Mouse (Mus musculus): ENCODE data around the gene Pgls. TPM values are rescaled to one million over a fixed set of nuclear protein-coding genes. Genes with fewer than 3 reads are reported as not detected.
A peak's percentile ranks its signal among the peaks of the same experiment; 100 is the strongest.

Pgls gene
- polyA plus RNA-seq, 1 experiment from 2014 or later = 268 TPM

GRCm38 (mm10) chr8:71594324-71594722, 2.3 kb downstream of the Pgls start:
- Histone ChIP-seq H3K4me3 (no peak overlapping the region), H3K36me3 (peaks cover 24% of the 10 kb centered on the region), H3K4me1 (replicated peaks) (peaks cover 51% of the 10 kb centered on the region), H3K9me3 (no peaks in the 10 kb centered on the region), H3K27ac (no peak overlapping the region), H3K27me3 (ENCODE audit: insufficient read depth, poor library complexity, severe bottlenecking) (peaks cover 18% of the 10 kb centered on the region)
- WGBS = 97% methylated on average over 4 of the region's 4 CpGs
- DNase-seq (ENCODE audit: low spot score) = no peak

GRCm38 (mm10) chr8:71595862-71596261, 3.9 kb downstream of the Pgls start:
- 11% methylated on average over 27 of the region's 27 CpGs for WGBS
- peaks cover 22% of the 10 kb centered on the region for H3K27me3 ChIP-seq (ENCODE audit: insufficient read depth, poor library complexity, severe bottlenecking)
- peak overlapping the region; percentile 16; the same call in 1 of the 2 replicates for H3K4me3 ChIP-seq
- DNase-seq (ENCODE audit: low spot score) = peak; percentile 88
- H3K4me1 ChIP-seq (replicated peaks) = peaks cover 47% of the 10 kb centered on the region
- peaks cover 34% of the 10 kb centered on the region for H3K36me3 ChIP-seq
- H3K9me3 ChIP-seq = no peaks in the 10 kb centered on the region
- H3K27ac ChIP-seq = no peak overlapping the region

GRCm38 (mm10) chr8:71596384-71596783, 4.4 kb downstream of the Pgls start:
- H3K4me3 ChIP-seq = no peak overlapping the region
- H3K36me3 ChIP-seq = peaks cover 34% of the 10 kb centered on the region
- H3K27me3 ChIP-seq (ENCODE audit: insufficient read depth, poor library complexity, severe bottlenecking) = peaks cover 26% of the 10 kb centered on the region
- peaks cover 42% of the 10 kb centered on the region for H3K4me1 ChIP-seq (replicated peaks)
- H3K27ac ChIP-seq = no peak overlapping the region
- H3K9me3 ChIP-seq = no peaks in the 10 kb centered on the region
- DNase-seq (ENCODE audit: low spot score) = no peak
- WGBS = 61% methylated on average over 6 of the region's 6 CpGs

- WGBS = 81% methylated on average over 4 of the region's 4 CpGs
- Histone ChIP-seq H3K27ac (no peak overlapping the region), H3K4me1 (replicated peaks) (peaks cover 39% of the 10 kb centered on the region), H3K27me3 (ENCODE audit: insufficient read depth, poor library complexity, severe bottlenecking) (peaks cover 30% of the 10 kb centered on the region), H3K9me3 (no peaks in the 10 kb centered on the region), H3K4me3 (no peak overlapping the region), H3K36me3 (peaks cover 34% of the 10 kb centered on the region)
- DNase-seq (ENCODE audit: low spot score) = no peak
Observed at GRCm38 (mm10) chr8:71596798-71597197, 4.8 kb downstream of the Pgls start.

GRCm38 (mm10) chr8:71597451-71597850, 5.5 kb downstream of the Pgls start, which contains the start of gene Fam129c:
Gene Fam129c (plus strand): TSS chr8:71597648.
- H3K27ac ChIP-seq = no peak within 1 kb of the TSS
- WGBS = 83% methylated on average over 3 of the region's 3 CpGs
- H3K4me1 ChIP-seq (replicated peaks) = peaks cover 40% of the 10 kb centered on the region

GRCm38 (mm10) chr8:71598375-71598774, 6.4 kb downstream of the Pgls start:
- peaks cover 34% of the 10 kb centered on the region for H3K36me3 ChIP-seq
- H3K4me3 ChIP-seq = no peak overlapping the region
- no peaks in the 10 kb centered on the region for H3K9me3 ChIP-seq
- no peak for DNase-seq (ENCODE audit: low spot score)
- H3K4me1 ChIP-seq (replicated peaks) = peaks cover 40% of the 10 kb centered on the region
- H3K27me3 ChIP-seq (ENCODE audit: insufficient read depth, poor library complexity, severe bottlenecking) = peaks cover 46% of the 10 kb centered on the region
- no peak overlapping the region for H3K27ac ChIP-seq

More at GRCm38 (mm10) chr8:71597451-71597850, 5.5 kb downstream of the Pgls start, which contains the start of gene Fam129c:
- no peak for DNase-seq (ENCODE audit: low spot score)
- Histone ChIP-seq H3K9me3 (no peaks in the 10 kb centered on the region), H3K27me3 (ENCODE audit: insufficient read depth, poor library complexity, severe bottlenecking) (peaks cover 37% of the 10 kb centered on the region), H3K36me3 (peaks cover 34% of the 10 kb centered on the region), H3K4me3 (no peak within 1 kb of the TSS)

GRCm38 (mm10) chr8:71598841-71599240, 6.9 kb downstream of the Pgls start:
- peaks cover 51% of the 10 kb centered on the region for H3K27me3 ChIP-seq (ENCODE audit: insufficient read depth, poor library complexity, severe bottlenecking)
- H3K36me3 ChIP-seq = peaks cover 30% of the 10 kb centered on the region
- H3K27ac ChIP-seq = no peak overlapping the region
- WGBS = 94% methylated on average over 5 of the region's 5 CpGs
- peaks cover 38% of the 10 kb centered on the region for H3K4me1 ChIP-seq (replicated peaks)
- no peak for DNase-seq (ENCODE audit: low spot score)
- no peak overlapping the region for H3K4me3 ChIP-seq
- no peaks in the 10 kb centered on the region for H3K9me3 ChIP-seq

- Histone ChIP-seq H3K27ac (peak overlapping the region; percentile 50), H3K4me3 (peak overlapping the region; percentile 49), H3K27me3 (ENCODE audit: insufficient read depth, poor library complexity, severe bottlenecking) (peaks cover 69% of the 10 kb centered on the region), H3K4me1 (replicated peaks) (peaks cover 18% of the 10 kb centered on the region), H3K9me3 (no peaks in the 10 kb centered on the region), H3K36me3 (peaks cover 16% of the 10 kb centered on the region)
- WGBS = 3% methylated on average over 65 of the region's 65 CpGs
- peak; percentile 44 for DNase-seq (ENCODE audit: low spot score)
Observed at GRCm38 (mm10) chr8:71601939-71602665, 10.1 kb downstream of the Pgls start.

- Histone ChIP-seq H3K4me1 (replicated peaks) (peaks cover 18% of the 10 kb centered on the region), H3K27ac (peak overlapping the region; percentile 50), H3K9me3 (no peaks in the 10 kb centered on the region), H3K27me3 (ENCODE audit: insufficient read depth, poor library complexity, severe bottlenecking) (peaks cover 69% of the 10 kb centered on the region), H3K36me3 (peaks cover 16% of the 10 kb centered on the region), H3K4me3 (peak overlapping the region; percentile 49)
- WGBS = under 1% methylated on average over 32 of the region's 32 CpGs
- DNase-seq (ENCODE audit: low spot score) = peak; percentile 68
Observed at GRCm38 (mm10) chr8:71602666-71603334, 10.8 kb downstream of the Pgls start.

GRCm38 (mm10) chr8:71604021-71604420, 12.0 kb downstream of the Pgls start:
- Histone ChIP-seq H3K27me3 (ENCODE audit: insufficient read depth, poor library complexity, severe bottlenecking) (peaks cover 66% of the 10 kb centered on the region), H3K4me3 (no peak overlapping the region), H3K9me3 (no peaks in the 10 kb centered on the region), H3K27ac (no peak overlapping the region), H3K36me3 (peaks cover 14% of the 10 kb centered on the region), H3K4me1 (replicated peaks) (peaks cover 18% of the 10 kb centered on the region)
- 54% methylated on average over 7 of the region's 7 CpGs for WGBS
- DNase-seq (ENCODE audit: low spot score) = no peak

GRCm38 (mm10) chr8:71610822-71611651, 19.1 kb downstream of the Pgls start, which contains the start of gene Colgalt1:
Gene Colgalt1 (plus strand): TSS chr8:71610998.
- Histone ChIP-seq H3K9me3 (no peaks in the 10 kb centered on the region), H3K36me3 (peaks cover 35% of the 10 kb centered on the region), H3K27me3 (ENCODE audit: insufficient read depth, poor library complexity, severe bottlenecking) (no peaks in the 10 kb centered on the region), H3K27ac (peak within 1 kb of the TSS; percentile 94), H3K4me3 (peak within 1 kb of the TSS; percentile 98), H3K4me1 (replicated peaks) (peaks cover 27% of the 10 kb centered on the region)
- DNase-seq (ENCODE audit: low spot score) = peak; percentile 98
- WGBS = under 1% methylated on average over 82 of the region's 82 CpGs

- DNase-seq (ENCODE audit: low spot score) = no peak
- Histone ChIP-seq H3K27ac (peak overlapping the region; percentile 94; the same call in 1 of the 2 replicates), H3K4me3 (peak overlapping the region; percentile 98), H3K36me3 (peaks cover 46% of the 10 kb centered on the region), H3K9me3 (no peaks in the 10 kb centered on the region), H3K27me3 (ENCODE audit: insufficient read depth, poor library complexity, severe bottlenecking) (no peaks in the 10 kb centered on the region), H3K4me1 (replicated peaks) (peaks cover 27% of the 10 kb centered on the region)
- 40% methylated on average over 5 of the region's 5 CpGs for WGBS
Observed at GRCm38 (mm10) chr8:71612141-71612540, 20.2 kb downstream of the Pgls start.
